Mouse (Mus musculus): ENCODE data around the gene Lmf1. TPM values are rescaled to one million over a fixed set of nuclear protein-coding genes. Genes with fewer than 3 reads are reported as not detected.

Lmf1 gene
- total RNA-seq, 2 experiments from 2014 or later, result 26.2 to 28.0 TPM

GRCm38 (mm10) chr17:25634070-25634469 lies 55.2 kb downstream of the Lmf1 start:
- intact Hi-C loops (cut with DNase I), result no loop called here
- peak; percentile 20 to 48 for DNase-seq

- no peak for DNase-seq
- intact Hi-C loops (cut with DNase I), result no loop called here
Observed at GRCm38 (mm10) chr17:25635387-25635786, 56.5 kb downstream of the Lmf1 start.

- DNase-seq, result no peak
- intact Hi-C loops (cut with DNase I), result no loop called here
Observed at GRCm38 (mm10) chr17:25635806-25636205, 56.9 kb downstream of the Lmf1 start.

DNA sequence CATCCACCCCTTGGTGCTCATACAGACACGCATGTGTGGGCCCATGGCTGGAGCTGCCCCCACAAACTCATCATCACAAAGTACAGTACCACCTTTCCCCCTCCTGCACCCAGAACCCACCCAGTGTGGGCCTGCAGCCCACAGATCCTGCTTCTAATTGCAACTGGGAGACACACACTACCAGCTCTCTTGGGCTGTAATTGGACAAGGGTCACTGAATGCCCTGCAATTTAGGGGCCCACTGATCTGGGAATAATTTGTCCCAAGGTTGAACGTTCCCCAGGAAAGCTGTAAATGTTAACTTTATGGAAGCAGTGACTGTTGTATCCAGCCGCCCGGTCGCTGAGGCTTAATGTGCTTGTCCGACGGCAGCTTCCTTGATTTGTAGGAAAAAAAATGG lies 59.1 kb downstream of the Lmf1 start:
- intact Hi-C loops (cut with DNase I), result no loop called here
- DNase-seq, result no peak

DNA sequence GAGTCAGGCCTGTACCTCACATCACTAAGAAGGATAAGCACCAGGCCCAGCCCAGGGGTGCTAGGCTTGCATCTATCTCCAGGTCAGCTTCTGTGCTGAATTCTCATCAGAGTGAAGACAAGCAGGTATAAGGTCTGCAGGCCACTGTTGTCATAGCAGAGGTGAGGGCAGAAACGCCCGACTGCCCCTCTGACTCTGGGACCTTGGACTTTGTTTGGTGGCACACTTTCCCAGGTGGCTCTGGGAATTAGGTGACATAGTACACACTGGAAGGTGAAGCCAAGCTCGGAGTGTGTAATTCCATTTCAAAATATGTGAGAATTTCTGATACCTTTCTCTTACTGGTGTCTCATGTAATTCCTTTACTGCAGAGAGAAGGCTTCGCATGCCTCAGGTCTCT lies 59.6 kb downstream of the Lmf1 start:
- intact Hi-C loops (cut with DNase I), result no loop called here
- no peak for DNase-seq

GRCm38 (mm10) chr17:25640956-25641355 lies 62.1 kb downstream of the Lmf1 start:
- intact Hi-C loops (cut with DNase I), result no loop called here
- DNase-seq, result no peak

GRCm38 (mm10) chr17:25642032-25642431 lies 63.1 kb downstream of the Lmf1 start:
- peak; percentile 52 to 57 for DNase-seq
- intact Hi-C loops (cut with DNase I), result no loop called here

GRCm38 (mm10) chr17:25643517-25644294 lies 64.8 kb downstream of the Lmf1 start:
- intact Hi-C loops (cut with DNase I), result no loop called here
- no peak for DNase-seq

DNA sequence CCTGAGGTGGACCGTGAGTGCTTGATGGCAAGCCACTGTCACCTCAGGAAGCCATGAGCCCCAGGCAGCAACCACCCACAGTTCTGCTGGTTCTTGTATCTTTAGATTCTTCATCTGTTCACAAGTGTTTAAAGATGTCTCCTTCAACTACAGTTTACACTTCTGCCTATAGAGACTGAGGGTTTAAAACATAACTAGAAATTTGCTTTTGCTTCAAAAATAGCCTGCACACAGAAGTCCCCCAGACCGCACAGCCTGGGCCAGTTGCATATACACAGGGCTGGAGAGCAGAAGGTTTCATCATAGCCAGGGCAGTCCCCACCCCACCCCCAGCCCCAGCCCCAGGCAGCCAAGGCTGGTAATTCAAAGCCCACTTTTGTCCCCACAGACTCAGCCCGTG lies 65.9 kb downstream of the Lmf1 start:
- DNase-seq, result no peak
- intact Hi-C loops (cut with DNase I), result no loop called here

GRCm38 (mm10) chr17:25645661-25646060 lies 66.8 kb downstream of the Lmf1 start:
- intact Hi-C loops (cut with DNase I), result no loop called here
- no peak for DNase-seq

DNA sequence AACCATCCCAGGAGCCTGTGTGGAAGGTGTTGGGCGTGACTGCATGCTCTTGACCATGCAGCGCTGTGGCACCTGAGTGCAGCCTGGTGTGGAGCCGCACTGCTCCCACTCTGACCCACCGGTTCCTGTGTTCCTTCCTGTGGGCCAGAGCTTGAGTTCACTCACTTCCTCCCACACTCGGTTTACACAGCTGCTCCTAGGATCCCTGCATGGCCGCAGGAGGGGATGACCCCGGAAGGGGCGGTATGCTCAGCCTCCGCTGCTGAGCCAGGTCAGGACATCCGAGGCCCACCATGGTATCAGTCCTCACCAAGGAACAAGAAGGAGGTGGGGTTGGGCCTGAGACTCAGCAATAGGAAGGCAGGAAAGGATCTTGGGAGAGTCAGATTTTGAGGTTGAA lies 69.0 kb downstream of the Lmf1 start:
- intact Hi-C loops (cut with DNase I), result no loop called here
- no peak for DNase-seq

DNA sequence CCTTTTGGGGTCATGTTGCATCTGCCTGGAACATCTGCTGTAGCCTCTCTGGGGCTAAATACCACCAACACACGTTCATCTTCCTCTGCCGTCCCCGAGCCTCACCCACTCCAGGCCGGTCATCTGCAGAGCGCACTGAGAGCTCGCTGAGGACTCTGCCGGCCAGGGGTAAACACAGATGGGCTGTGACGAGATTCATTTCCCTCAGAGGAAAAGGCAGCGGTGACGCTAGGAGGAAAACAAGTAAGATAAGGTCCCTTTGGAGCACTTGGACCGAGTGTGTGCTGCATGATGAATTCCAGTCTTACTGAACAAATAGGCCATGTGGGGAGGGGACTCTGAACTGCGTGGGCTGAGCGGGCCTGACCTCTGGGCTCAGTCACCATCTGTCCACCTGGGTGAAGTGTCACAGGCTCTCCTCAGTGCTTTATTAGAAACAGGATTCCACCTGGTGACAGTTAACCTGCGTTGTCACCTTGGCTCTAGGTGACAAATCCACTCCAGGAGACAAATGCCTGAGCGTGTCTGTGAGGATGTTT lies 69.9 kb downstream of the Lmf1 start:
- intact Hi-C loops (cut with DNase I), result no loop called here
- peak; percentile 17 to 37 for DNase-seq

DNA sequence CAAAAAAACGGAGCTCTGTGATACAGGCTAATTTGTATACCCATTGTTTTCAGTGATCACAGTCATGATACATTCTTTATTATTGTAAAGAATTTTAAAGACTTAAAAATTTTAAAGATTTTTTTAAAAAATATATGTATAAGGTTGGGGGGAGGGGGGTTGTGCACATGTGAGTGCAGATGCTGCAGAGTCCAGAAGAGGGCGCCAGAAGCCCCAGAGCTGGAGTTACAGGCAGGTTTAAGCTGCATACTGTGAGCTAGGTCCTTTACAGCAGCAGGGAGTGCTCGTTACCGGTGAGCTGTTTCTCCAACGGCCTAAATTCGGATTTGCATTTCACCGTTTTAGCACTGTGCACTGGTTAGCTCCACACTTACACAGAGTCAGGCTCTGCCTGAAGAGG lies 71.8 kb downstream of the Lmf1 start:
- intact Hi-C loops (cut with DNase I), result no loop called here
- no peak for DNase-seq

DNA sequence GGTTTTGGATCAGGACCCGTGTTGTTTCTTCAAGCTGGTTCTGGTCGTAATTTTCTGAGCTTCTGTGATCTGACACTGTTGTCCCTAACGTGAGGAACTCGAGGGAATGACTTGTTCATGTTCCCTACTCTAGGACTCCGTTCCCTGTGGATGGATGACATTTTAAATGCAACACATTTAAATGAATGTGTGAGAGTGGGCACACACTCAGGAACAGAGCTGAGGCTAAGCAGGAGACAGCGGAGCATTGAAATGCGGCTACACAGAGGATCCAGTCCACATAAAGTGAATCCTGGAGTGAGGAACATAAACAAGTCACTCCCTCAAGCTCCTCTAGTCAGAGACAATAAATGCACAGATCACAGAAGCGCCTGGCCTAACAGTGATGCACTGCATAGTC lies 73.4 kb downstream of the Lmf1 start:
- intact Hi-C loops (cut with DNase I), result no loop called here
- no peak for DNase-seq

GRCm38 (mm10) chr17:25656142-25656825 lies 77.4 kb downstream of the Lmf1 start:
- no peak for DNase-seq
- intact Hi-C loops (cut with DNase I), result no loop called here

- intact Hi-C loops (cut with DNase I), result no loop called here
Observed at GRCm38 (mm10) chr17:25656826-25657189, 77.9 kb downstream of the Lmf1 start.

GRCm38 (mm10) chr17:25663213-25663835 lies 84.4 kb downstream of the Lmf1 start:
- no peak for DNase-seq
- intact Hi-C loops (cut with DNase I), result no loop called here

More at GRCm38 (mm10) chr17:25656826-25657189, 77.9 kb downstream of the Lmf1 start:
- DNase-seq, result no peak

DNA sequence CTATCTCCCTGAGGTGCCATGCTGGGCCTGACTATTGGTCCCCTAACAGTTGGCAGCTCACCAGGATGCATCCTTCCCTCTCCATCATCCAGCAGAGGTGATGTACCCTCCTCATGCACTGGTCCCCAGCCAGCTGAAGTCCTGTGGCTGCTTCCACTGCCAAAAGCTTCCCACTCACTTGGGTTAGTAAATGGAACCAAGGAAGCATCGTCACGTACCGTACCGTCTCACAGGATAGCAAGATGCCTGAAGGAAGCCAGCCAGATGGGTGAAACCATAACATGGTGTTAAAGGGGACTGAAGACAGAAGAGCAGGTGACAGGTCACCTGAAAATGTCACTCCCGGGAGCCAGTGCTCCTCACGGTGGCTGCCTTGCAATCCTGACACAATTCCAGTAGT lies 86.6 kb downstream of the Lmf1 start:
- no peak for DNase-seq
- intact Hi-C loops (cut with DNase I), result no loop called here

GRCm38 (mm10) chr17:25665891-25666290 lies 87.0 kb downstream of the Lmf1 start:
- intact Hi-C loops (cut with DNase I), result no loop called here

GRCm38 (mm10) chr17:25668481-25669055 lies 89.7 kb downstream of the Lmf1 start:
- no peak for DNase-seq
- intact Hi-C loops (cut with DNase I), result no loop called here

More at GRCm38 (mm10) chr17:25665891-25666290, 87.0 kb downstream of the Lmf1 start:
- no peak for DNase-seq

GRCm38 (mm10) chr17:25672982-25673381 lies 94.1 kb downstream of the Lmf1 start:
- intact Hi-C loops (cut with DNase I), result no loop called here

More at GRCm38 (mm10) chr17:25672982-25673381, 94.1 kb downstream of the Lmf1 start:
- no peak for DNase-seq
